Mouse (Mus musculus): Measurements from ENCODE around the gene Otulinl.
A peak's percentile ranks its signal among the peaks of the same experiment; 100 is the strongest.

Gene Otulinl

GRCm38 (mm10) chr15:27656626-27657025 is 24.8 kb downstream of the Otulinl start:
- no peak for DNase-seq (ENCODE audit: low spot score in 2 of 2)

DNA sequence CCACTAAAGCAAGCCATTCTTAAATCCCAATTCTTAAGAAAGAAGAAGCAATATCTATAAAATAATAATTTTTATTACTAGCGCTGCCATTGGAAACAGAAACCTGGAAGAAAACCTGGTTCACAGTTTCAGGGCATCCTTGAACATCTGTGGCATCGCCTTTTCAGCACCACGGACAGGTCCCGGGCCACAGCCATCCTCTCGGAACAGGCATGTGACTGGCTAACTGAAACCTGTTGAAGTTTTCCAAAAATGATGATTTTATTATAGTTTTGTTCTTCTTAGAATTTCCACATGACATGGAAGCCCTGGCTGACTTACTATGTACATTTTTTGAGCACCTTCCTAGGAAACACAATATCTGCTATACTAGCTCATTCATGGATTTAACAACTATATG is 26.4 kb downstream of the Otulinl start:
- peak in 1 of 2 experiments; percentile 58 for DNase-seq (ENCODE audit: low spot score in 2 of 2)

DNA sequence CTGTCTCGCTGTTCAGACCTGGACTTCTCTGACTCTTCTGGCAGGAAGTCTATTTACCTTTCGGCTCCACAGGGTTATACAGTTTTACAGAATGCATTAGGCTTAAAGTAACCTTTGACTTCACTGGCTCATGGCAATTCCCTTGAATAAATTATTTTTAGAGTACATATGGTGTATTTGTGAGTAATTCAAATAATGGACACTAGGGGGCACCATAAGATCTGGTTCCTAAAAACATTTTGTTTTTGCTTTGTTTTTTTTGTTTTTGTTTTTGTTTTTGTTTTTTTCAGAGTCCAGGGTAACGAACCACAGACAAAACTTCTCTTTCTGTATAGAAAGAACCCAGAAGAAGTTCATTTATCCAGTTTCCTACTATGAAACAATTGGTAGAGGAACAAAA is 33.7 kb downstream of the Otulinl start:
- DNase-seq (ENCODE audit: low spot score in 2 of 2), result no peak

GRCm38 (mm10) chr15:27646665-27647064 is 34.7 kb downstream of the Otulinl start:
- DNase-seq (ENCODE audit: low spot score in 2 of 2), result no peak

- no peak for DNase-seq (ENCODE audit: low spot score in 2 of 2)
Measured at GRCm38 (mm10) chr15:27645250-27645649, 36.1 kb downstream of the Otulinl start.

- peak in 1 of 2 experiments; percentile 56 for DNase-seq (ENCODE audit: low spot score in 2 of 2)
Measured at GRCm38 (mm10) chr15:27642895-27643294, 38.5 kb downstream of the Otulinl start.

DNA sequence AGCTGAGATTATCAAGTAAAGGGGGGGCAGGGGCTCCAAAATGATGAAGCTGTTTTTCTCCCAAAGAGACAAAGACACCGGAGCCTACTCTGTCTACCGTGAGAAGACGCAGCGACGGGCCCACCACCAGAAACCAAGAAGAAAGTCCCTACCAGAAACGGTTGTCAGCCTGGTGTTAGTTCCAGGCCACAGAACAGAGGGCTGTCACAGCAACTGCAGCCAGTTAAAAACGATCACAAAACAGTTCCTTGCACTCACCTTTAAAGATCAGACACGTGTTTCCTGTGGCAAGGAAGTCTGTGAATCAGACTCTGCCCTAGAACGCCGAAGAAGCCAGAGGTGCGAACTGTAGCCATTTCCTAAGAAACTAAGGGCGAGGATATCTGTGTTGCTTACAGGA is 40.2 kb downstream of the Otulinl start:
- DNase-seq (ENCODE audit: low spot score in 2 of 2), result no peak

- no peak for DNase-seq (ENCODE audit: low spot score in 2 of 2)
Measured at GRCm38 (mm10) chr15:27633941-27634900, 47.2 kb downstream of the Otulinl start.

GRCm38 (mm10) chr15:27630601-27631383 is 50.6 kb downstream of the Otulinl start, which contains the start of gene Otulin:
TSS of gene Otulin (minus strand) at chr15:27630693.
- peak; percentile 99 for DNase-seq (ENCODE audit: low spot score in 2 of 2)

DNA sequence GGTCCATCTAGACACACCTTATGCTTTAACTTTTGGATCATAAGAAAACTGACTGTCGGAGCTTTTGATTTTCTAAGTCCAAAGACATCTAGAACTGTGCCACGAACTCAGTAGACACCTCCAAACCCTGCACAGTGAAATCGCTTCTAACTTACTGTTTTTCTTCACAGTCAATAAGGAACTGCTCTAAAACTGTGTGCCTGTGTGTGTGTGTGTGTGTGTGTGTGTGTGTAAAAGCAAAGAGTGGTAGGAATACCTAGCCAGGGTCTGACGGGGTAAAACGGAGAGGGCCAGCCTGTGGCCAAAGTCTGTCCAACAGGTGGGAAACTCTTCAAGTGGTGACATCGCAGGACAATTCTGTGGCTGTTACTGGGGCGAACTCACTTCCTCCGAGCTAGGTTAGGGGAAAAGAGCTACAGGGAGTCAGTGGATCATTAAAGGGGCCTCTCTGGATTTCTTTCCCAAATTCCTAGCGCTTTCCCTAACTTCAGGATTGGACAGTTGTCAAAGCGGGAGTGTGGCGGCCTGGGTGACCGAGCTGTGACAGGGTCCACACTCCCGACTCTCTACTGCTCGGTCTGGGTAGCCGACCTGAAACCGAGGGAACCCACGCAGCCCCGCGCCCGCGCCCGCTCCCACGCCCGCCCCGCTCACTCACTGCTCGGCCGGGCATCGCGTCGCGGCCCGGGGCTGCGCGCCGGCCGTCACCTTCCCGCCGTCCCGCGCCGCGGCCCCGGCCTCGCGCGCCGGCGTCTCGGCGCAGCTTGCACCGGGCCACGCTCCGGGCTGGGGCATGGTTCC is 51.4 kb downstream of the Otulinl start:
- DNase-seq (ENCODE audit: low spot score in 2 of 2), result peak; percentile 28 to 32

DNA sequence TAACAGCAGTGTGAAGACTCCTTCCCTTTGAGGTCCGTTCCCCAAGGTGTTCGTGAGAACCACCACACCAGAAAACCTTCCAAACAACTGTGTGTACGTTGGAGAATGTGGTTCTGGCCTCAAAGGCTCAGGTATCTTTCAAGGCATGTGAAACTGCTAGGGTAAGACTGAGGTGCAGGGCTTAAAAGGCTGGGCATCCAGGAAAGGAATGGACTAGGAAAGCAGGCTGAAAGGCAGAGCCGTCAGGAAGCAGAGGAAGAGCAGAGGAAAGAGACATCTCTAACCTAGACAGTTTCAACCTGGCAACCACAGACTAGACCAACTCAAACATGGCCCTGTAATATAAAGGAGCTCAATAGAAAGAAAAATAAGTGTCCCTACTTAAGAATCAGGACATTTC is 52.3 kb downstream of the Otulinl start:
- no peak for DNase-seq (ENCODE audit: low spot score in 2 of 2)

DNA sequence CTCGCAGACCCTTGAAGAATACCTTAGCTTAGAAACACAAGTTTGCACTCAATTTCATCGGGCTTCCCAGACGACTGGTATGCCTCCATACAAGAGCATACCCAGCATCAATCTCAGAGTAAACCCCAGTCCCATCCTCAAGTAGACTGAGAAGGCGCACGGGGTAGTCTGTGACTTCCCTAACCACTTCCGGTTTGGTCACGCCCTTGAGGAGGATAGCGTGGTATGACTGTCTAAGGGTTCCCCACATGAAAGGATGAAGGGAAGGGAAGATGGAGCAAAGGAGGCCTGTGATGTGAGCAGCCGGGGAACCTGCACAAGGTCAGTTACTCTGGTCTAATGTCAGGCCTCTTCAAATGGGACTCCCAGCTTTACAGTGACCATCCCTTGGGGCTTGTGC is 53.6 kb downstream of the Otulinl start:
- peak in 1 of 2 experiments; percentile 30 for DNase-seq (ENCODE audit: low spot score in 2 of 2)

DNA sequence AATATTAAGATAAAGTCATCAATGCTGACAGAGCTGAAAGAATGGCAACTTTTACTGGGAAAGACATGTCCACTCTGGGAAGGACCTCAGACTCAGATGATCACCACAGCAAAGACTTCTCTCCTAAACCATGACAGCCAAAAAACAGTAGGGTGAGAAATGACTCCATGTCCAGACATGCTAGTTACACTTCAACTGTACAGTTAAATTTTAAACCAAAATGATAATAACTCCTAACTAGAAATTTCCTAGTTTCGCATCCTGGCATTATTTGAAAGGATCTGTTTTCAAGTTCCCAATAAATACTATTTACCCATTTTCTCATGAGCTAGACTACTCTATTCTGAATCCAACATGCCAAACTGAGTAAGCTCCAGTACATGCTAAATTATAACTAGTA is 55.1 kb downstream of the Otulinl start:
- no peak for DNase-seq (ENCODE audit: low spot score in 2 of 2)

GRCm38 (mm10) chr15:27625890-27626255 is 55.5 kb downstream of the Otulinl start:
- DNase-seq (ENCODE audit: low spot score in 2 of 2), result no peak

- peak; percentile 27 to 50 for DNase-seq (ENCODE audit: low spot score in 2 of 2)
Measured at GRCm38 (mm10) chr15:27625014-27625889, 56.1 kb downstream of the Otulinl start.

DNA sequence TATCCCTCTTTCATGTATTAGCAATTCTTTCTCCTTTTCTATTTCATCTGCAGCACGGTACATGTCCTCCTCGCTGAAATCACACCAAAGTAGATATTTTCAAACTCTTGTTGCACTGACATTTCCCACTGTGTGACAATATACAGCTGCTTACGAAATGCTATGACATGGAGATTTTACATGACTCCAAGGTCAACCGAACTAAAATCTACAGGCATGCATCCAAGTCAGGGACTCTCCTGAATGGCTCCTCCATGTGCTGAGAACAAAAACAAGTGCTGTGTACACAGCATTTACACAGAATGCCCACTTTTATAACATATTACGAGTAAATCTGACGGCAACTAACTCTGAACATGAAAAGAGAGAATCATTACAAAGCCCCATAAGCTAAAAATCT is 58.1 kb downstream of the Otulinl start:
- no peak for DNase-seq (ENCODE audit: low spot score in 2 of 2)

- no peak for DNase-seq (ENCODE audit: low spot score in 2 of 2)
Measured at GRCm38 (mm10) chr15:27620475-27621185, 60.7 kb downstream of the Otulinl start.

- DNase-seq (ENCODE audit: low spot score in 2 of 2), result no peak
Measured at GRCm38 (mm10) chr15:27619683-27620082, 61.7 kb downstream of the Otulinl start.

GRCm38 (mm10) chr15:27618778-27619533 is 62.4 kb downstream of the Otulinl start:
- no peak for DNase-seq (ENCODE audit: low spot score in 2 of 2)
